Mouse (Mus musculus) stomach, embryonic 15.5 days (tissue): Measurements from ENCODE around the gene Olfr43. TPM values are rescaled to one million over a fixed set of nuclear protein-coding genes. Genes with fewer than 3 reads are reported as not detected.

Experiments used
- ATAC-seq: fragments of 200-750 bp; cut with Nextera tagmentation; 2 replicates; pipeline ENCODE4 v1.8.0; 2017; ENCODE audit warnings: low read depth, moderate number of reproducible peaks, moderate TSS enrichment; ENCODE audit not compliant: insufficient read depth, low FRiP score
- H3K27ac ChIP-seq: fragments of 300-500 bp; sonication (generic); 2 replicates; pipeline ENCODE4 v1.5.1; 2015; ENCODE audit warnings: mild to moderate bottlenecking, inconsistent platforms
- H3K27me3 ChIP-seq: fragments of 300-500 bp; sonication (generic); replicated peaks from 2 replicates; pipeline ENCODE4 v1.6.1; 2015; ENCODE audit warnings: inconsistent platforms
- H3K36me3 ChIP-seq: fragments of 300-500 bp; sonication (generic); 2 replicates; pipeline ENCODE4 v1.6.1; 2015; ENCODE audit warnings: inconsistent platforms
- H3K4me1 ChIP-seq: fragments of 300-500 bp; sonication (generic); 2 replicates; pipeline ENCODE4 v1.6.1; 2015; ENCODE audit warnings: inconsistent platforms
- H3K4me2 ChIP-seq: fragments of 300-500 bp; sonication (generic); 2 replicates; pipeline ENCODE4 v1.6.1; 2015; ENCODE audit warnings: mild to moderate bottlenecking, inconsistent platforms
- H3K4me3 ChIP-seq: fragments of 300-500 bp; sonication (generic); replicated peaks from 2 replicates; pipeline ENCODE4 v1.5.1; 2015; ENCODE audit warnings: inconsistent platforms
- H3K9ac ChIP-seq: fragments of 300-500 bp; sonication (generic); 2 replicates; pipeline ENCODE4 v1.6.1; 2015; ENCODE audit warnings: inconsistent platforms
- H3K9me3 ChIP-seq: fragments of 300-500 bp; sonication (generic); 2 replicates; pipeline ENCODE4 v1.6.1; 2016; ENCODE audit warnings: inconsistent platforms
- WGBS: fragments of 180-500 bp; shearing (Covaris S2); methylation state at CpG from one replicate; pipeline ENCODE4 v1.1.7; 2015; 5-methylcytosine and 5-hydroxymethylcytosine counted together
- polyA plus RNA-seq: library from polyadenylated mRNA; unstranded; fragments of >200 nt; fragmentation: Nextera tagmentation; extraction: Ambion mirVana; gene quantifications from 2 replicates; pipeline ENCODE4 v1.2.1, GENCODE M21; 2015

Gene Olfr43
- polyA plus RNA-seq: not detected in 2 replicates

DNA sequence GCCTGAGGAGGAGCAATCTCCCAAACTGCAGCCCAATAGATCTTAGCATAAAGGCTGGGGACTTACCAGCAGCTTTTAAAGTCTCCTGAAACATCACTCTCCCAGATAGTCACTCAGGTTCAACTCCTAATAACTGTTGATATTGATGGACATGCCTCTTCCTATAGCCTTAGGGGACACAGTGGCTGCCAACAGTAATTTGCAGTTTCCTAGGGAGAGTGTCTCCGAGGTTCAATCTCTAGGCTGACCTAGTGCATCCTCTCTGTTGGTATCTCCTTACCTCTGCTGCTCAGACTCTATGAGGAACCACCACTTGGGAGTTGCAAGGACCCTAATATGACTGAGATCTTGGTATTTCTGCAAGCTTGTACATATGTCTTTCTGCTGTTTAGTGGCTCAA is at the start of gene Olfr43:
Olfr43 (minus strand) TSS at position 101 of the 400 bp plus-strand sequence.
- no peaks in the 10 kb centered on the region for H3K9me3 ChIP-seq
- no peaks in the 10 kb centered on the region for H3K4me1 ChIP-seq
- no peaks in the 10 kb centered on the region for H3K27me3 ChIP-seq
- WGBS: 38% methylated on average over 1 of the region's 1 CpGs
- H3K4me2 ChIP-seq: no peak within 1 kb of the TSS
- no peaks in the 10 kb centered on the region for H3K36me3 ChIP-seq
- H3K27ac ChIP-seq: no peak within 1 kb of the TSS
- no peak within 1 kb of the TSS for H3K9ac ChIP-seq
- no peak within 1 kb of the TSS for H3K4me3 ChIP-seq
- no peak for ATAC-seq

DNA sequence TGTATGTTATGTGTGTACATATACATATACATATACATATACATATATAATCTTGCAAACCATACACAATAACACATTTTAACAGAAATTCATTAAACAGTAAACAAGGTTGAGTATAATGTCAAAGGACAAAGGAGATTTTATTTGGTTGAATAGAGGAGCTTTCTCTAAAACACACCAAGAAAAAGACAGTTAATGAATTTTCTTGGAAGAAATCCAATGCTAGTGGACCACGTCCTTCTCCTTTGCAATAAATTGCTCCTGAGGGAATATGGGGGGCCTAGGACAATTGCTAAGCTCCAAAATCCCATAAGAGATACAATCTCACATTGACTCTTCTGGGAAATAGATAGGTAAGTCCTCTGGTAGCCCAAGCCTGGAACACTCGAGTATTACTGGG is 48.3 kb upstream of the Olfr43 start, which contains the start of gene Olfr406:
Olfr406 (plus strand) TSS at position 301 of the 400 bp plus-strand sequence.
- Histone ChIP-seq H3K36me3 (no peaks in the 10 kb centered on the region), H3K27me3 (no peaks in the 10 kb centered on the region), H3K4me3 (no peak within 1 kb of the TSS), H3K4me2 (no peak within 1 kb of the TSS), H3K9me3 (no peaks in the 10 kb centered on the region), H3K9ac (no peak within 1 kb of the TSS), H3K4me1 (no peaks in the 10 kb centered on the region), H3K27ac (no peak within 1 kb of the TSS)
- ATAC-seq: no peak
- WGBS: 46% methylated on average over 2 of the region's 2 CpGs

DNA sequence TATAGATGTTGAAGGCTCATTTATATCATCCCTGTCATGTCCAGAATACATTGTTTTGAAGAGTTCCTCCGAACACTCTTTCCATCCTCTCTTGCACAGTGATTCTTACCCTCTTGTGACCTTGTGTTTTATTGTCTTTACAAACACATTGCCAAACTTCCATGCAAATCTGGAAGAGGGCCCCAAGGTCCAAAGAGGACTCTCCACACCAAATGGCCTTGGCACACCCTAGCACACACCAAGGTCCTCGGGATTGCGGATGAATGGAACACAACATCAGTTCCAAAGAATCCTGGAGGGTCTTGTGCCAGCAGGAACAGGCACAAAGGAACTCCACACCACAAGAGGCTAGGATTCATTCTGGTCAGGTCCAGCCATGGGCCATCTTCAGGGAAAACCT is 30.0 kb upstream of the Olfr43 start:
- no peak overlapping the region for H3K9ac ChIP-seq
- ATAC-seq: no peak
- WGBS: 84% methylated on average over 3 of the region's 3 CpGs
- H3K27ac ChIP-seq: no peak overlapping the region
- no peak overlapping the region for H3K4me3 ChIP-seq
- no peak overlapping the region for H3K4me2 ChIP-seq
- no peaks in the 10 kb centered on the region for H3K9me3 ChIP-seq
- H3K27me3 ChIP-seq: no peaks in the 10 kb centered on the region
- no peaks in the 10 kb centered on the region for H3K36me3 ChIP-seq
- H3K4me1 ChIP-seq: no peaks in the 10 kb centered on the region

DNA sequence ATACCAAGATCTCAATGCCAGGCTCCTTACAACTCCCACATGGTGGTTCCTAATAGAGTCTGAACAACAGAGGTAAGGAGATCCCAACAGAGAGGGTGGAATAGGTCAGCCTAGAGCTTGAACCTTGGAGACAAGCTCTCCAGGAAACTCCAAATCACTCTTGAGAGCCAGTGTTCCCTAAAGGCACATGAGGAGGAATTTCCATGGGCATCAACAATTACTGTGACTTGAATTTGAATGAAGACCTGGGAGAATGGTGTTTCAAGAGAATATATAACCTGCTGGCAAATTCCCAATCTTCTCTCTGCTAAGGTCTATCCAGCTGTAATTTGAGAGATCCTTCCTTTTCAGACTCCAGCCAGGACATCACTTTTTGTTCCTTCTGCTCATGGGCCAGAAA is 25.2 kb downstream of the Olfr43 start, which contains the start of gene Olfr403:
Olfr403 (plus strand) TSS at position 301 of the 400 bp plus-strand sequence.
- no peak within 1 kb of the TSS for H3K4me3 ChIP-seq
- no peak for ATAC-seq
- H3K9me3 ChIP-seq: no peaks in the 10 kb centered on the region
- no peak within 1 kb of the TSS for H3K4me2 ChIP-seq
- H3K4me1 ChIP-seq: no peaks in the 10 kb centered on the region
- no peak within 1 kb of the TSS for H3K27ac ChIP-seq
- H3K27me3 ChIP-seq: no peaks in the 10 kb centered on the region
- H3K9ac ChIP-seq: no peak within 1 kb of the TSS
- no peaks in the 10 kb centered on the region for H3K36me3 ChIP-seq

DNA sequence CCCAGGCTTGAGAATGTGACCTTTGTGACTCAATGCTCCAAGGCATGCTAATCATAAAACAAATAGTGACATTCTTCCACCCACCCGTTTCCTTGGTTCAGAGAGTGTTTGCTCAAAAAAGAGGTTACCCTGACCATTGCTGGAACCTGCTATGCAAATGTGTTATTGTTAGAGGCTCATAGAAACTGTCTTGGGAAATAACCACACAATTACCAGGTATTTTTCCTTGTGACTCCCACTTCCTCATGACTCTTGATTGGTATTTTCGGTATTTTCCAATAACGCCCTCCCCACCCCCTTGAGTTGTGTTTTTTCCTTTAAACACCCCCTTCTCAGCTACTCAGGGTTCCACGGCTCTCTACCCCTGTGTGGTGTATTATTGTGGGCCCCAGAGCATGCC is 27.4 kb downstream of the Olfr43 start:
- no peaks in the 10 kb centered on the region for H3K27me3 ChIP-seq

DNA sequence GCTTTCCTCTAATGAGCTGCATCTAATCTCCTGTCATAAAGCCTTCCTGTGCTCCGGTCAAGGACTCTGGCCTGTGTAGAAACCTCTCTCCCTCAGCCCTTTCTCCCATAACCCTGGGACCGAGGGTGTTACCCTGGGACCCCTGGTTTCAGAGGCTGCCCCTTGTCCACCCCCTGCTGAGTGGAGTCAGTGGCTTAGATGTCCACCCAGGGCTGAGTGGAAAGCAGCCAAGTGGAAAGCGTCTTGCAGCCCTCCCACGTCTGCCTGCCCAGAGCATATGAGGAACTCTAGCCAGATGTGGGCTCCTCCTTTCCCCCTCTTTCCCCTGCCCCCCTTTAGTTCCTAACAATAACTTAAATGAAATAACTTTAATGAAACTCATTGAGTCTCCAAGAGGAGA is 28.0 kb downstream of the Olfr43 start:
- no peak overlapping the region for H3K4me2 ChIP-seq
- no peaks in the 10 kb centered on the region for H3K36me3 ChIP-seq
- WGBS: 81% methylated on average over 4 of the region's 4 CpGs
- no peaks in the 10 kb centered on the region for H3K9me3 ChIP-seq
- H3K9ac ChIP-seq: no peak overlapping the region
- no peak overlapping the region for H3K4me3 ChIP-seq
- ATAC-seq: no peak
- H3K4me1 ChIP-seq: no peaks in the 10 kb centered on the region
- H3K27me3 ChIP-seq: no peaks in the 10 kb centered on the region
- H3K27ac ChIP-seq: no peak overlapping the region

More for the DNA sequence above, 27.4 kb downstream of the Olfr43 start:
- H3K4me1 ChIP-seq: no peaks in the 10 kb centered on the region
- H3K4me2 ChIP-seq: no peak overlapping the region
- no peaks in the 10 kb centered on the region for H3K36me3 ChIP-seq
- no peaks in the 10 kb centered on the region for H3K9me3 ChIP-seq
- no peak for ATAC-seq
- WGBS: 73% methylated on average over 4 of the region's 4 CpGs
- H3K4me3 ChIP-seq: no peak overlapping the region
- no peak overlapping the region for H3K27ac ChIP-seq
- no peak overlapping the region for H3K9ac ChIP-seq

DNA sequence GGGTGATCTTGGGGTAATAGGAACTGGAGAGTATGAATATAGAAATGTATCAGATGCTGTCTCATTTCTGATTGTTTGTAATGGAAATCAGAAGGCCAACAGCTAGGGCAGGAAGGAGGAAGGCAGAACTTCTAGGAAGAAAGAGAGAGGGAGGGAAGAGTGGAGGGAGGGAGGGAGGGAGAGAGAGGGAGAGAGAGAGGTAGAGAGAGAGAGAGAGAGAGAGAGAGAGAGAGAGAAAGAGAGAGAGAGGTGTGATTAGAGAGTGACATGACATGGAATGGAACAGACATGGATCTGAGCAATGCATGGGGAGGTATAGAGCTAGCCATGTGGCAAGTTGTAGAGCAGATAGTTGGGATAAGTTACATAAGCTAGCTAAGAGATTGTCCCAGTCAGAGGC is 42.4 kb downstream of the Olfr43 start:
- ATAC-seq: no peak
- H3K27ac ChIP-seq: no peak overlapping the region
- no peaks in the 10 kb centered on the region for H3K4me1 ChIP-seq
- H3K9me3 ChIP-seq: no peaks in the 10 kb centered on the region
- H3K27me3 ChIP-seq: no peaks in the 10 kb centered on the region
- no peak overlapping the region for H3K4me3 ChIP-seq
- no peaks in the 10 kb centered on the region for H3K36me3 ChIP-seq
- H3K4me2 ChIP-seq: no peak overlapping the region
- no peak overlapping the region for H3K9ac ChIP-seq

Other genes starting within 250 kb of the Olfr43 start
- gene Olfr398, start 221.0 kb downstream of the Olfr43 start, polyA plus RNA-seq: not detected in 2 replicates
- gene Olfr139, start 154.8 kb downstream of the Olfr43 start, polyA plus RNA-seq: not detected in 2 replicates
- gene Olfr399, start 154.8 kb downstream of the Olfr43 start, polyA plus RNA-seq: not detected in 2 replicates
- gene Zfp616, start 141.4 kb downstream of the Olfr43 start, polyA plus RNA-seq: not detected in 2 replicates
- gene Olfr401, start 97.7 kb downstream of the Olfr43 start, polyA plus RNA-seq: not detected in 2 replicates
- gene Olfr402, start 57.9 kb downstream of the Olfr43 start, polyA plus RNA-seq: not detected in 2 replicates
- gene Olfr403, start 25.1 kb downstream of the Olfr43 start, polyA plus RNA-seq: not detected in 2 replicates
- gene Olfr406, start 48.4 kb upstream of the Olfr43 start, polyA plus RNA-seq: not detected in 2 replicates
- gene Olfr59, start 72.4 kb upstream of the Olfr43 start, polyA plus RNA-seq: not detected in 2 replicates
- not detected in 2 replicates for gene Olfr410, start 126.7 kb upstream of the Olfr43 start, polyA plus RNA-seq
- not detected in 2 replicates for gene Olfr411, start 141.3 kb upstream of the Olfr43 start, polyA plus RNA-seq
- not detected in 2 replicates for gene Olfr412, start 150.7 kb upstream of the Olfr43 start, polyA plus RNA-seq